Mouse (Mus musculus) B cell, adult 2 months (primary cell): Measurements from ENCODE around the gene Cnpy2.
A peak's percentile ranks its signal among the peaks of the same experiment; 100 is the strongest.

ENCODE experiments used
- DNase-seq, 2 experiments: peaks; one replicate each; pipeline ENCODE4 v3.0.0; 2022

The Cnpy2 gene

GRCm38 (mm10) chr10:128369218-128369543, 46.9 kb downstream of the Cnpy2 start:
- DNase-seq: no peak

GRCm38 (mm10) chr10:128369599-128369998, 47.3 kb downstream of the Cnpy2 start:
- no peak for DNase-seq

- no peak for DNase-seq
Observed at GRCm38 (mm10) chr10:128370021-128370420, 47.8 kb downstream of the Cnpy2 start.

GRCm38 (mm10) chr10:128370601-128371000, 48.3 kb downstream of the Cnpy2 start:
- DNase-seq: no peak

- DNase-seq: peak; percentile 15 to 23
Observed at GRCm38 (mm10) chr10:128372142-128372541, 49.9 kb downstream of the Cnpy2 start.

GRCm38 (mm10) chr10:128372989-128373748, 50.9 kb downstream of the Cnpy2 start:
- DNase-seq: no peak

- DNase-seq: peak; percentile 42 to 47
Observed at GRCm38 (mm10) chr10:128374393-128374792, 52.1 kb downstream of the Cnpy2 start.

- DNase-seq: no peak
Observed at GRCm38 (mm10) chr10:128376099-128376454, 53.8 kb downstream of the Cnpy2 start.

GRCm38 (mm10) chr10:128376455-128377211, 54.4 kb downstream of the Cnpy2 start, which contains the start of gene Ankrd52:
TSS of gene Ankrd52 (plus strand) at chr10:128377115.
- peak; percentile 88 to 93 for DNase-seq
